Mouse (Mus musculus): ENCODE measurements around the gene Vmn2r16.

GRCm38 (mm10) chr5:109329862-109330261 is at the start of gene Vmn2r16:
- TF ChIP-seq CTCF (IDR thresholded peaks at IDR 0.05; ENCODE audit: borderline replicate concordance, insufficient read depth, low read depth, low read length), result no peak
- TF ChIP-seq POLR2A (IDR thresholded peaks at IDR 0.05; ENCODE audit: borderline replicate concordance, insufficient read depth, low read length), result no peak

Data from cerebellum, adult 2 months (tissue).